Mouse (Mus musculus): ENCODE results near the gene Evi5.

- no peak for TF ChIP-seq CTCF (IDR thresholded peaks at IDR 0.05)
- no peak for TF ChIP-seq EP300 (IDR thresholded peaks at IDR 0.05)
Measured at GRCm38 (mm10) chr5:107738296-107738695, 136.6 kb downstream of the Evi5 start.

All from lung, postnatal 0 days (tissue).